Mouse (Mus musculus) monocyte, adult 5-6 weeks (primary cell): ENCODE results near the gene Hoxc5. TPM values are rescaled to one million over a fixed set of nuclear protein-coding genes. Genes with fewer than 3 reads are reported as not detected.

ENCODE experiments used
- ATAC-seq: fragments of 153-309, 156-312 bp; replicated peaks from 2 replicates; pipeline ENCODE4 v1.8.0; 2017; ENCODE audit warnings: mild to moderate bottlenecking; ENCODE audit not compliant: low TSS enrichment, insufficient number of reproducible peaks, severe bottlenecking, poor library complexity, low FRiP score
- total RNA-seq: library from RNA; stranded (forward); fragments of 200-1000, 200-491, 200-594 nt; gene quantifications from 3 replicates; pipeline ENCODE4 v1.2.3, GENCODE M21; 2017

Hoxc5 gene
- total RNA-seq, 1 experiment from 2014 or later: not detected

DNA sequence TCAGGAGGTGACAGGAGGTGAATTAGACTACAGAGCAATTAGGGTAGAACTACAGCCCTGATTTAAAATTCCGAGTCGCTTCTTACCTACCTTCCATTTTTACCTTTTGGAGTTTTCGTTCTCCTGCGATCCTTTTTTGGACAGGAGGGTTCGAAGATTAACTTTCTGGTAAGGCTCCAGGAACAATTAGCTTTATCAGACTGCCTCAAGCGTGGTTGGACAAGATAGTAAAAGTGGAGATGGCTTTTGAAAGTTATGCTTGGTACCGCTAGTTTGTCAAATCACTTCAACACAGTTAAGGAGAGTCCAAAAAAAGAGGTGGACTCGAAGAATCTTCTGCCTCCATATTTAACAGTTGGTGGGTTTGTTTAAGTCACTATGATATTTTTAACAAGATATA lies 54.3 kb downstream of the Hoxc5 start:
- no peak for ATAC-seq

DNA sequence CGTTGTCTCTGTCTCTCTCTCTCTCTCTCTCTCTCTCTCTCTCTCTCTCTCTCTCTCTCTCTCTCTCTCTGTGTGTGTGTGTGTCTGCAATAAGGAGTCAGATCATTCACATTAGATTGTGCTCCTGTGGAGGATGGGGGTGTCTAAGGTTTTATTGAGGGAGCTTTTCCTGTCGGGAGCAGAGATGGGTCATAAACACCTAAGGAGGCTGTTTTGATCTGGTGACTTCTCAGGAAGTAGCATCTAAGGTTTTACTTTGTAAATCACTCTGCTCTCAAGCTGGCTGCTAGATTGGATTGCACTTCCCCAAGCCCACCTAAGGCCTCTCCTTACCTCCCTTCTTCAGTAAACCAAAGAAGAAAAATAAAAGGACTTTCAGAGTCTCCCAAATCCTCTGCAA lies 56.9 kb downstream of the Hoxc5 start:
- no peak for ATAC-seq

GRCm38 (mm10) chr15:103027266-103028235 lies 60.3 kb downstream of the Hoxc5 start:
- ATAC-seq: no peak

DNA sequence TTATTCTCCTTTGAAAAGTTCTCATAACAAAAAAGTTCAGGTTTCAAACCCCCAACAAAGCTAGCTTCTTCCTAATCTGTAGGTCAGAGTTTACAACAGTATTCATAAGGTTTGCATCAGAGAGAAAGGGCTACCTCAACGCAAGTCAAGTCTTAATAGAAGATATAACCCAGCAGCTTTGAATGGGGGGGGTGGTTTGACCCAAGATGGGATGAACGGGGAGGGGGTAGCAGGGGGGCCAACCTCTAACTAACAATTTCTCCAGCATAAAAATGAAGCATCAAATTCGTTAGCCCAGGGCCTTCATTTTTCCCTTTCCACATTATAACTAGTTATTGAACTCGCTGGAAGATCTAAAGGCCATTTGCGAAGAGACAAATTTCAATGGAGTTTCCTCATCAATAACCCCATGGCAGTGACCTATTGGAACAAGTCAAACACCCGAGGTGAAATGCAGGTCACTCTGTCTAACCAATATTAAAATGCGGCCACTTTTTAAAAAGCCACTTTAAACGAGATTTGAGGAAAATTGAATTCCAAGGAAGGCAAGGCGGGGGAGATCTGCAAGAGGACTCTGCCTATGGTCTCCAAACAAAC lies 61.8 kb downstream of the Hoxc5 start:
- ATAC-seq: no peak

DNA sequence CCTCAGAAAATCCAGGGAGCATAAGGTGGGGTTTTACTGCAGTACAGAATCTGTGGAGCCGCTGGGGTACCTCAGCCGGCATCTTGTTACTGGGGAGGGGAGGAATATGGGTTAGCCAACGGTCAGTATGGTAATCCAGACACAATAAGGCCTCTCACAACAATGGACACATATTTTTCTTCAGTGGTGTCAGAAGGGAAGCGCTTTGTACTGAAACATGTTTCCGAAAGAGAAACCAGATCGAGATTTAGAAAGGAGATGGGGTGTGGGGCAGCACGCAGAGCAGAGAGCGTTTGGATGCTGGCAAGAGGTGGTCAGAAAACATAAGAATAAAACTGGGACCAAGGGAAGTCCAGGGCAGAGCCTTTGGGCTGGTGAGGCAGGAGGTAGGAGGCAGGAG lies 62.9 kb downstream of the Hoxc5 start:
- ATAC-seq: no peak

GRCm38 (mm10) chr15:103032167-103032566 lies 64.9 kb downstream of the Hoxc5 start:
- no peak for ATAC-seq

GRCm38 (mm10) chr15:103032646-103033575 lies 65.7 kb downstream of the Hoxc5 start:
- no peak for ATAC-seq

- ATAC-seq: no peak
These were observed 67.0 kb downstream of the Hoxc5 start for GRCm38 (mm10) chr15:103034043-103034806.

DNA sequence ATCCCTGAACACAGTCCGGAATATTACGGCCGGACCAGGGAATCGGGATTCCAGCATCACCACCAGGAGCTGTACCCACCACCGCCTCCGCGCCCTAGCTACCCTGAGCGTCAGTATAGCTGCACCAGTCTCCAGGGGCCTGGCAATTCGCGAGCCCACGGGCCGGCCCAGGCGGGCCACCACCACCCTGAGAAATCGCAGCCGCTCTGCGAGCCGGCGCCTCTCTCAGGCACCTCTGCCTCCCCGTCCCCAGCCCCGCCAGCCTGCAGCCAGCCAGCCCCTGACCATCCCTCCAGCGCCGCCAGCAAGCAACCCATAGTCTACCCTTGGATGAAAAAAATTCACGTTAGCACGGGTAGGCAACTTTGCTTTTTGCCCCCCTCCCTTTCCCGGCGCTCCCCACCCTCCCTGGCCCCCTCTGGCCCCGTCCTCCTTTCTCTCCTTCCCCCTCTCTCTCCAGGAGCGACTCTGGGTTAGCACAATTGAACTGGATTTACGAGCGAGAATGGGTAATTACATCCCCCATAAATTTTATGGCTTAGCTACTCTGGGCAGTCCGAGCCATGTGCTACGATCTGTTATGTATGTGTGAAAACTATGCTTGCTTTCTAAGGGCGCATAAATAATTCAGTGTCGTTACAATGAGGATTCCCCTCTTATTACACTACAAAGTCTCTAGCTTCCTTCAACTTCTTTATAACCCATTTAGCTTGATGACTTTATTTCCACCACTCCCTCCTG lies 67.7 kb downstream of the Hoxc5 start:
- no peak for ATAC-seq

DNA sequence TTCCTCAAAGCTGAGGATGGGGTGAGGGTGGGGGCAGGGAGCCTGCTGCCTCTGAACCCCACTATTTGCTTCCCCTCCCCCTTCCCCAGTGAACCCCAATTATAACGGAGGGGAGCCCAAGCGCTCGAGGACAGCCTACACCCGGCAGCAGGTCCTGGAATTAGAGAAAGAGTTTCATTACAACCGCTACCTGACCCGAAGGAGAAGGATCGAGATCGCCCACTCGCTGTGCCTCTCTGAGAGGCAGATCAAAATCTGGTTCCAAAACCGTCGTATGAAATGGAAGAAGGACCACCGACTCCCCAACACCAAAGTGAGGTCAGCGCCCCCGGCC lies 68.3 kb downstream of the Hoxc5 start:
- ATAC-seq: no peak

- no peak for ATAC-seq
These were observed 70.3 kb downstream of the Hoxc5 start for GRCm38 (mm10) chr15:103037579-103037978.

DNA sequence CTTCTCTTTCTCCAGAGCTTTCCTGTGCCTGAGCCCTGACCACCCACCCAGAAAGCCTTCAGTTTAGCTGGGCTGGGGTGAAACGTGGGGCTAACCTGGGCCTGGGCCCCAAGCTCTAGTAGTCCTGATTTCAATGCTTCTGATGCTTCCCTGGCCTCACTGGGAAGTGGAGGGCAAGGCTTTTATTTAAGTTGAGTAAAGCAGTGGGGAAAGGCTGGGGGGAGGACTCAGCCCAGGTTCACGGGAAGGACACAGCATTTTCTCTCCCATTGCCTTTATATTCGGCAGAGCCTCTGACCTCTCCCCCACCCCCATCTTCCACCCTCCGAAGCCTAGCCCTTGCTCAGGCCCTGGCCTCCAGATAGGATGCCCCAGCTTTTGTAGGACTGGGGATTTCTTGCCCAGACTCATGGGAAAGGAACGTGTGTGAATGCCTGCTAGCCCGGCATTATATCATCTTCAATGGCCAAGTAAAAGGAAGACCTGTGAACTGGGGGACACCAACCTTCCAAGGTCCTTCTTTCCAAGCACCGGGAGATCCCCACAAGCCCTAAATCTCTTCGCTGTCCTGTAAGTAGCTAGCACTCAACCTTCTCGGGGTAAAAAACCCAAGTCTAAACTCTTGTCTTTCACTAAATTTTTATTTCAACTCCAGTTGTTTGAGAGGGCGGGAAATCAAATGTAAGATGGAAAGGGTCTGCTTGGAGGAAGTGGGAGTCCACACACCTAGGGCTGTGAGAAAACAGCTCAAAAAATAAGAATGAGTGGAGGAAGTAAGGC lies 71.6 kb downstream of the Hoxc5 start:
- ATAC-seq: no peak

DNA sequence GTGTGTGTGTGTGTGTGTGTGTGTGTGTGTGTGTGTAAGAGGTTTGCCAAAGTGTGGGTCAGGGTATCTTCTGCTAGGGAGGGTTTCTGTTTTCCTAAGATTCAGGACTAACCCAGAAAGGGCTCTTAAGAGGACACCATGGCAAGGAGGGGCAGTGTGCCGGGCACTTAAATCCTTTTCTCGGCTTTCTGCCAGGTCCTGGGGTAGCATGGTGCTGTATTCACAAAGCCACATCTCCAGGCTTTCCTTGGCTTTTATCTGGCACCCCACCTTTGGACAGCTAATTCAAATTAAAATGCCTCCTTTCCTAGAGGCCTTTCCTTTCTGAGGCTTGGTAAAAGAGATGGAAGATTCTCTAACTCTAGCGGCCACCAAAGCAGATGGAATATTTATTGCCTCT lies 72.4 kb downstream of the Hoxc5 start:
- no peak for ATAC-seq

DNA sequence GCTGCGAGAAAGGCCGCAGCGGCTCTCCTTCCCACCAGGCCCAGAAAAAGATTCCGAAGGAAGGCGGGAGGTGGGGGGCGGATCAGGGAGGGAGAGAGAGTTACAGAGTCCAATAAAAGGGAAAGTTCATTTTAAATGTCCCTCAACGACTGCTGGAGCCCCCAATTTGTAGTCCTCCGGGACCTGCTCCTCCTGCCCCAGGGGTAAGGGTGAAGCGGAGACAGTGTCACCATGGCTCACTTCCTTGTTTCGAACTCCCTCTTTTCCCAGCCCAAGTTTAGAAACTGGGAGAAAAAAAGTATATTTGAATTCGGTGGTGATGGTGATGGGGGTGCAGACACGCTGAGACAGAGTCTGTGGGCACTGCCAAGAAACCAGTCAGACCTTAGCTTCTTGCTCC lies 73.4 kb downstream of the Hoxc5 start:
- ATAC-seq: no peak

- ATAC-seq: no peak
These were observed 74.4 kb downstream of the Hoxc5 start for GRCm38 (mm10) chr15:103041613-103042012.

GRCm38 (mm10) chr15:103042209-103042608 lies 75.0 kb downstream of the Hoxc5 start:
- ATAC-seq: no peak

DNA sequence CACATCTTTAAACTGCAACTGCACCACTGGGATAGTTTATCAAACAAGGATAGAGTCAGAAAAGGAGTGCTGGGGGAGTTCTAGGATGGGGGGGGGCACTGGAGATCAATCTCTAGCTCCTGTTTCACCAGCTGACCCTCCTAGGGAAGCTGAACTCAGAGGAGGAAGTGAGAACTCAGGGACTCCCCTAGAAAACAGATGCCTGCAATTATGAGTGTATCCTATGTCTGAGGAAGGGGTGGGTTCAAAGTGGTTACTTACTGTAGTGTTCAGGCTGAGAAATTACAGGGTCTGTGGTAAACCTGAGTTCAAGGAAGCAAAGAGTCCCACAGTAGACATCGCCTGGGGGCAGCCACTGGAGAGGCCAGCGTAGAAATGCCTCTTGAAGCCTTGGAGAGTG lies 84.4 kb downstream of the Hoxc5 start:
- ATAC-seq: no peak
